In the genomic region with DNA sequence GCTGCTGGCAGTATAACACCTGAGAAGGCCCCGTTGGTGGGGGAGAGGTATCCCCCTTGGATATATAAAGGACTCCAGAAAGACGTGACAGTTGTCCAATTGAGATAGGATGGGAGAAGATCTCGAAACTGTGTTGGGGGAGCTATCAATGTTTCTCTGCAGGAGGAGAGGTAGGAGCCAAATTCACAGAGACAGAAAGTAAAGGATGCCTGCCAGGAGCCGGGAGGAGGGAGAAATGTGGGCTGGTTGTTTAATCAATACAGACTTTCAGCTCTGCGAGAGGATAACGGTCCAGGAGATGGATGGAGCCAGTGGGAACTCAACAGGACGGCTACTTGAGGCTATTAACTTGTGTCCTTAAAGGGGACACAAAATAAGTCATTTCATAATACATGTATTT, we compare ENCODE assay signal across 12 mouse cellular contexts.
"Had no signal": no experiment of that assay in that cellular context is flagged by ENCODE, and none has a peak within 500 bp of the region (broad histone marks: within the 10 kb centered on the region; RNA-seq: fewer than 3 reads in every experiment).

No protein-coding gene starts in this region.

- DNase-seq: left cerebral cortex, postnatal 4 days; liver; liver, embryonic 13.5 days; liver, postnatal 0 days; lung, adult 18-20 months; lung, adult 2 months; lung, embryonic 14.5 days; lung, postnatal 10 days; lung, postnatal 14 days; lung, postnatal 36 days; lung, postnatal 4 days; midbrain, embryonic 14.5 days had no signal
